ENCODE assay signal across 8 mouse cellular contexts in the genomic region with DNA sequence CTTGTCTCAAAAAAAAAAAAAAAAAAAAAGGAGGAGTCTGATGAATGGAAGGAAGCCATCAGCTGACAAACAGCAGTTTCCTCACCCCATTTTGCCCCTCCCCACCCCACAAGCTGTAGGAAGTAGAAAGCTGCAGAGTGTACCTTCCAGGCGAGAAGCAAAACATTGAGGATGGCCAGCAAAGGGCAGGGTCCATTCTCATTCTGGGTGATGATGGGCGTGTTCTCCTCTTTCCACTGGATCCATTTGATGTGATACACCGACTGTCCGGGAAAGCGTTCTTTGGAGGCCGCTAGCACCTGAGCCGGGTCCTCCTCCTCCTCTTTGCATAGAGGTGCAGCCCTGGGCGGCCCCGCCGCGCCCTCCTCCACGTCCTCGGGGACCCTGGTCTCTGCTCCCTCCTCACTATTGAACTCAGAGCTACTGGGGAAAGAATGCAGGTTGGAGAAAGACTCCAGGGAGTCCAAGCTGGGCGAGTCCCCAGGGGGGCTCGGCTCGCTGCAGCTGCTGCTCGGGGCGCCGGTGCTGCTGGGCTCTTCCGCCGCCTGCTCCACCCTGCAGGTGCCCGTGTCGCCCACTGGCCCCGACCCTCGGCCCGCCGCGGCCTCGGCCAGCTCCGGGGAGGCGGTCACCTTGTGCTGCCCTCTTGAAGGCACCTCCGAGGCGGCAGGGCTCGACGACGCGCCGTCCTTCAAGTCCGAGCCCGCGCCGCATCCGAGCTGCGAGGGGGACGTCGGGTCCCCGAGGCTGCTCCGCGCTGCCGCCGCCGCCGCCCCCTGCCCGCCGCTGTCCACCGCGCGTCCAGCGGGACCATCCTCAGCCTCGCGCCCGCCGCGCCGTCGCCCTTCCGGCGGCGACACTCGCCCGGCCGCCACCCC. TPM values are rescaled to one million over a fixed set of nuclear protein-coding genes. Genes with fewer than 3 reads are reported as not detected.
DNase-seq lines count a peak whose midpoint lies in the region; ATAC-seq and TF ChIP-seq lines count a peak whose summit lies in the region.

A gene (plus strand): TSS at position 122 of the 878 bp plus-strand sequence.

- H3K9me3 ChIP-seq in embryonic facial prominence, embryonic 10.5 days: no peaks in the 10 kb centered on the region
- H3K9me3 ChIP-seq in limb, embryonic 12.5 days: no peaks in the 10 kb centered on the region
- H3K9me3 ChIP-seq in midbrain, embryonic 13.5 days: no peaks in the 10 kb centered on the region

- peak; percentile 56 for TF ChIP-seq POLR2A in spleen, adult 2 months (IDR thresholded peaks at IDR 0.05; ENCODE audit: low read depth, low read length)

- peak within 1 kb of the TSS; percentile 88 for H3K27ac ChIP-seq in embryonic facial prominence, embryonic 10.5 days (replicated peaks)
- peak within 1 kb of the TSS; percentile 78 for H3K27ac ChIP-seq in limb, embryonic 12.5 days
- peak within 1 kb of the TSS; percentile 96 for H3K27ac ChIP-seq in midbrain, embryonic 13.5 days
- peak within 1 kb of the TSS; percentile 90 for H3K27ac ChIP-seq in spleen, adult 2 months (ENCODE audit: insufficient read depth, low read length)

- peak within 1 kb of the TSS; percentile 78 for H3K9ac ChIP-seq in limb, embryonic 12.5 days (replicated peaks)
- H3K9ac ChIP-seq in midbrain, embryonic 13.5 days (replicated peaks): peak within 1 kb of the TSS; percentile 96

- H3K4me3 ChIP-seq in embryonic facial prominence, embryonic 10.5 days: peak within 1 kb of the TSS; percentile 90
- peak within 1 kb of the TSS; percentile 82 for H3K4me3 ChIP-seq in limb, embryonic 12.5 days (replicated peaks)
- H3K4me3 ChIP-seq in midbrain, embryonic 13.5 days (replicated peaks): peak within 1 kb of the TSS; percentile 96
- peak within 1 kb of the TSS; percentile 97 for H3K4me3 ChIP-seq in spleen, adult 2 months (ENCODE audit: extremely low read depth, insufficient read depth, insufficient read length)

- ATAC-seq in limb, embryonic 12.5 days (ENCODE audit: insufficient number of reproducible peaks, insufficient read depth, low FRiP score, low TSS enrichment, low read depth): peak; percentile 48
- ATAC-seq in midbrain, embryonic 13.5 days: peak; percentile 76

- under 1% methylated on average over 72 of the region's 72 CpGs for WGBS in embryonic facial prominence, embryonic 10.5 days
- WGBS in limb, embryonic 12.5 days: under 1% methylated on average over 65 of the region's 72 CpGs
- WGBS in midbrain, embryonic 13.5 days: under 1% methylated on average over 70 of the region's 72 CpGs
- WGBS in spleen, adult 2 months: under 1% methylated on average over 56 of the region's 72 CpGs

- H3K36me3 ChIP-seq in embryonic facial prominence, embryonic 10.5 days (replicated peaks): no peaks in the 10 kb centered on the region
- H3K36me3 ChIP-seq in limb, embryonic 12.5 days: no peaks in the 10 kb centered on the region
- H3K36me3 ChIP-seq in midbrain, embryonic 13.5 days: no peaks in the 10 kb centered on the region
- no peaks in the 10 kb centered on the region for H3K36me3 ChIP-seq in spleen, adult 2 months (ENCODE audit: control insufficient read depth, insufficient read depth, low read length)

- peak; percentile 63 for DNase-seq in 3134 (ENCODE audit: extremely low read depth, insufficient read length, low spot score)
- peak; percentile 28 for DNase-seq in adrenal gland, adult 8-10 months
- no peak for DNase-seq in embryonic facial prominence, embryonic 10.5 days (ENCODE audit: low spot score)
- DNase-seq in heart, adult 18-20 months: peak; percentile 79 to 83
- peak; percentile 79 for DNase-seq in kidney, adult 18-20 months
- DNase-seq in spleen, adult 2 months (ENCODE audit: low read depth in 1 of 2, low spot score in 2 of 2): peak; percentile 74 to 76

- H3K4me1 ChIP-seq in embryonic facial prominence, embryonic 10.5 days: peaks cover 18% of the 10 kb centered on the region
- H3K4me1 ChIP-seq in limb, embryonic 12.5 days (replicated peaks): peaks cover 7% of the 10 kb centered on the region
- H3K4me1 ChIP-seq in midbrain, embryonic 13.5 days (replicated peaks): peaks cover 42% of the 10 kb centered on the region
- H3K4me1 ChIP-seq in spleen, adult 2 months (ENCODE audit: control insufficient read depth, insufficient read depth, insufficient read length): peaks cover 9% of the 10 kb centered on the region

- no peak for TF ChIP-seq CTCF in spleen, adult 2 months (IDR thresholded peaks at IDR 0.05; ENCODE audit: extremely low read depth, insufficient read depth, insufficient read length, insufficient replicate concordance)

- H3K27me3 ChIP-seq in embryonic facial prominence, embryonic 10.5 days (replicated peaks; ENCODE audit: low read depth, poor library complexity, severe bottlenecking): peaks cover 3% of the 10 kb centered on the region; the same call in 1 of the 2 replicates
- peaks cover 4% of the 10 kb centered on the region; the same call in 1 of the 2 replicates for H3K27me3 ChIP-seq in limb, embryonic 12.5 days
- no peaks in the 10 kb centered on the region for H3K27me3 ChIP-seq in midbrain, embryonic 13.5 days
- H3K27me3 ChIP-seq in spleen, adult 2 months (ENCODE audit: control insufficient read depth, insufficient read depth, low read length): no peaks in the 10 kb centered on the region

- peak within 1 kb of the TSS; percentile 93 for H3K4me2 ChIP-seq in limb, embryonic 12.5 days
- peak within 1 kb of the TSS; percentile 71 for H3K4me2 ChIP-seq in midbrain, embryonic 13.5 days (replicated peaks)

RNA-seq across cellular contexts. Expression of the gene that starts here (rescaled TPM):
- total RNA-seq in adrenal gland, adult 8-10 months (2022): under 1 TPM; 0.37 to 0.65 (median 0.47) TPM
- 0.13 and 0.17 TPM in 2 replicates for polyA plus RNA-seq in embryonic facial prominence, embryonic 10.5 days (2016; fragmentation: Nextera tagmentation; extraction: Ambion mirVana)
- total RNA-seq in heart, adult 18-20 months (2021): under 1 TPM; 0.32 to 0.41 TPM
- polyA plus RNA-seq in limb, embryonic 12.5 days (2016; fragmentation: Nextera tagmentation; extraction: Ambion mirVana): 0.18 and 0.35 TPM in 2 replicates
- 0.49 and 0.62 TPM in 2 replicates for polyA plus RNA-seq in midbrain, embryonic 13.5 days (2015; fragmentation: Nextera tagmentation; extraction: Ambion mirVana)
- polyA plus RNA-seq in spleen, adult 2 months (2012; rRNA removed): 1.5 and 4.2 TPM in 2 replicates

Comparison
In these comparisons a context has a peak if more than half of its experiments do, and no peak if none do; other contexts are left out.
1. Peak in DNase-seq in adrenal gland, adult 8-10 months; RNA of the gene not detected or under 1 TPM.
2. Peak in DNase-seq in heart, adult 18-20 months; RNA of the gene not detected or under 1 TPM.
3. Peak in ATAC-seq, H3K4me3 ChIP-seq, H3K27ac ChIP-seq, H3K9ac ChIP-seq and H3K4me2 ChIP-seq in limb, embryonic 12.5 days; RNA of the gene not detected or under 1 TPM.
4. Peak in ATAC-seq, H3K4me3 ChIP-seq, H3K27ac ChIP-seq, H3K9ac ChIP-seq and H3K4me2 ChIP-seq in midbrain, embryonic 13.5 days; RNA of the gene not detected or under 1 TPM.